Mouse (Mus musculus): Measurements from ENCODE around the gene Myl10. TPM values are rescaled to one million over a fixed set of nuclear protein-coding genes. Genes with fewer than 3 reads are reported as not detected.
"Not testable (repeated sequence)": the region's sequence is repeated elsewhere in the genome, so short reads cannot be mapped to it uniquely, and the experiment has no call there.

The Myl10 gene
- total RNA-seq, 2 experiments from 2014 or later = not detected

- 0 out of 2 replicates have a peak, but pooled peaks have one; percentile 65 for ATAC-seq (replicated peaks; ENCODE audit: low FRiP score, poor library complexity, severe bottlenecking)
Observed at GRCm38 (mm10) chr5:136703751-136704150, 10.8 kb downstream of the Myl10 start.

- ATAC-seq (replicated peaks; ENCODE audit: low FRiP score, poor library complexity, severe bottlenecking) = no peak
Observed at GRCm38 (mm10) chr5:136704151-136704550, 11.2 kb downstream of the Myl10 start.

GRCm38 (mm10) chr5:136705532-136705931 lies 12.6 kb downstream of the Myl10 start:
- no peak for ATAC-seq (replicated peaks; ENCODE audit: low FRiP score, poor library complexity, severe bottlenecking)

- ATAC-seq (replicated peaks; ENCODE audit: low FRiP score, poor library complexity, severe bottlenecking) = no peak
Observed at GRCm38 (mm10) chr5:136706803-136707202, 13.9 kb downstream of the Myl10 start.

GRCm38 (mm10) chr5:136708116-136708515 lies 15.2 kb downstream of the Myl10 start:
- no peak for ATAC-seq (replicated peaks; ENCODE audit: low FRiP score, poor library complexity, severe bottlenecking)

GRCm38 (mm10) chr5:136710742-136711141 lies 17.8 kb downstream of the Myl10 start:
- ATAC-seq (replicated peaks; ENCODE audit: low FRiP score, poor library complexity, severe bottlenecking) = no peak

- no peak for ATAC-seq (replicated peaks; ENCODE audit: low FRiP score, poor library complexity, severe bottlenecking)
Observed at GRCm38 (mm10) chr5:136714232-136714875, 21.4 kb downstream of the Myl10 start.

GRCm38 (mm10) chr5:136714879-136715278 lies 21.9 kb downstream of the Myl10 start:
- no peak for ATAC-seq (replicated peaks; ENCODE audit: low FRiP score, poor library complexity, severe bottlenecking)

GRCm38 (mm10) chr5:136716696-136717572 lies 24.0 kb downstream of the Myl10 start:
- ATAC-seq (replicated peaks; ENCODE audit: low FRiP score, poor library complexity, severe bottlenecking) = no peak

- ATAC-seq (replicated peaks; ENCODE audit: low FRiP score, poor library complexity, severe bottlenecking) = 0 out of 2 replicates have a peak, but pooled peaks have one; percentile 30
Observed at GRCm38 (mm10) chr5:136717573-136717854, 24.6 kb downstream of the Myl10 start.

GRCm38 (mm10) chr5:136718656-136719055 lies 25.7 kb downstream of the Myl10 start:
- ATAC-seq (replicated peaks; ENCODE audit: low FRiP score, poor library complexity, severe bottlenecking) = no peak

GRCm38 (mm10) chr5:136721596-136721995 lies 28.6 kb downstream of the Myl10 start:
- ATAC-seq (replicated peaks; ENCODE audit: low FRiP score, poor library complexity, severe bottlenecking) = no peak

GRCm38 (mm10) chr5:136726271-136726670 lies 33.3 kb downstream of the Myl10 start:
- not testable (repeated sequence) for ATAC-seq (replicated peaks; ENCODE audit: low FRiP score, poor library complexity, severe bottlenecking)

GRCm38 (mm10) chr5:136738918-136739317 lies 46.0 kb downstream of the Myl10 start:
- no peak for ATAC-seq (replicated peaks; ENCODE audit: low FRiP score, poor library complexity, severe bottlenecking)

- ATAC-seq (replicated peaks; ENCODE audit: low FRiP score, poor library complexity, severe bottlenecking) = no peak
Observed at GRCm38 (mm10) chr5:136746596-136746995, 53.6 kb downstream of the Myl10 start.

Other genes starting within 250 kb of the Myl10 start
- gene Cux1, start 125.7 kb upstream of the Myl10 start, total RNA-seq (2015; ENCODE audit: low replicate concordance) = 42.3 and 57.3 TPM in 2 replicates
- 71.5 and 79.1 TPM in 2 replicates for gene Cux1, start 125.7 kb upstream of the Myl10 start, total RNA-seq (2017; ENCODE audit: low replicate concordance)
- gene Col26a1, start 190.1 kb downstream of the Myl10 start, total RNA-seq (2015; ENCODE audit: low replicate concordance) = not detected in 2 replicates
- gene Col26a1, start 190.1 kb downstream of the Myl10 start, total RNA-seq (2017; ENCODE audit: low replicate concordance) = not detected in 2 replicates
- gene Ift22, start 215.0 kb downstream of the Myl10 start, total RNA-seq (2015; ENCODE audit: low replicate concordance) = 16.9 and 28.5 TPM in 2 replicates
- gene Ift22, start 215.0 kb downstream of the Myl10 start, total RNA-seq (2017; ENCODE audit: low replicate concordance) = 0.15 and 0.39 TPM in 2 replicates

Data from erythroid progenitor cell, adult 5-6 weeks (primary cell).